Mouse (Mus musculus): ENCODE data around the gene Tnrc18.

Gene Tnrc18

GRCm38 (mm10) chr5:142681911-142682310, 135.6 kb downstream of the Tnrc18 start:
- no peak for TF ChIP-seq GATA4 (IDR thresholded peaks at IDR 0.05; ENCODE audit: insufficient replicate concordance, low read length)

- TF ChIP-seq GATA4 (IDR thresholded peaks at IDR 0.05; ENCODE audit: insufficient replicate concordance, low read length), result no peak
Observed at GRCm38 (mm10) chr5:142679065-142679464, 138.4 kb downstream of the Tnrc18 start.

- no peak for TF ChIP-seq GATA4 (IDR thresholded peaks at IDR 0.05; ENCODE audit: insufficient replicate concordance, low read length)
Observed at GRCm38 (mm10) chr5:142678141-142678571, 139.3 kb downstream of the Tnrc18 start.
